Mouse (Mus musculus) heart, embryonic 13.5 days (tissue): ENCODE measurements at regions not wholly inside any gene's neighbourhood (a gene's known extent, or its start where the extent isn't known, plus 50 kb on each side); places are given as distances from the start of the nearest gene placed in this dataset.

ENCODE experiments used
- ATAC-seq: fragments of 200-750 bp; cut with Nextera tagmentation; 2 replicates; pipeline ENCODE4 v1.8.0; 2017; ENCODE audit warnings: moderate TSS enrichment; ENCODE audit not compliant: insufficient number of reproducible peaks, low FRiP score, low TSS enrichment; ENCODE audit errors: extremely low read depth
- H3K27ac ChIP-seq: fragments of 300-500 bp; sonication (generic); replicated peaks from 2 replicates; pipeline ENCODE4 v1.5.1; 2015; ENCODE audit warnings: moderate library complexity, mild to moderate bottlenecking, inconsistent platforms
- H3K27me3 ChIP-seq: fragments of 300-500 bp; sonication (generic); replicated peaks from 2 replicates; pipeline ENCODE4 v1.6.1; 2015; ENCODE audit warnings: mild to moderate bottlenecking, inconsistent platforms
- H3K36me3 ChIP-seq: fragments of 300-500 bp; sonication (generic); 2 replicates; pipeline ENCODE4 v1.6.1; 2015; ENCODE audit warnings: mild to moderate bottlenecking, inconsistent platforms
- H3K4me1 ChIP-seq: fragments of 300-500 bp; sonication (generic); 2 replicates; pipeline ENCODE4 v1.6.1; 2015; ENCODE audit warnings: inconsistent platforms
- H3K4me2 ChIP-seq: fragments of 300-500 bp; sonication (generic); 2 replicates; pipeline ENCODE4 v1.6.1; 2015; ENCODE audit warnings: inconsistent platforms, mild to moderate bottlenecking, moderate library complexity
- H3K4me3 ChIP-seq: fragments of 300-500 bp; sonication (generic); 2 replicates; pipeline ENCODE4 v1.5.1; 2015; ENCODE audit warnings: moderate library complexity, mild to moderate bottlenecking, inconsistent platforms
- H3K9ac ChIP-seq: fragments of 300-500 bp; sonication (generic); 2 replicates; pipeline ENCODE4 v1.6.1; 2015; ENCODE audit warnings: inconsistent platforms, mild to moderate bottlenecking, moderate library complexity
- H3K9me3 ChIP-seq: fragments of 300-500 bp; sonication (generic); 2 replicates; pipeline ENCODE4 v1.6.1; 2016; ENCODE audit warnings: inconsistent platforms
- WGBS: fragments of 180-500 bp; shearing (Covaris S2); methylation state at CpG from one replicate; pipeline ENCODE4 v1.1.7; 2015; ENCODE audit warnings: mixed read lengths; 5-methylcytosine and 5-hydroxymethylcytosine counted together

DNA sequence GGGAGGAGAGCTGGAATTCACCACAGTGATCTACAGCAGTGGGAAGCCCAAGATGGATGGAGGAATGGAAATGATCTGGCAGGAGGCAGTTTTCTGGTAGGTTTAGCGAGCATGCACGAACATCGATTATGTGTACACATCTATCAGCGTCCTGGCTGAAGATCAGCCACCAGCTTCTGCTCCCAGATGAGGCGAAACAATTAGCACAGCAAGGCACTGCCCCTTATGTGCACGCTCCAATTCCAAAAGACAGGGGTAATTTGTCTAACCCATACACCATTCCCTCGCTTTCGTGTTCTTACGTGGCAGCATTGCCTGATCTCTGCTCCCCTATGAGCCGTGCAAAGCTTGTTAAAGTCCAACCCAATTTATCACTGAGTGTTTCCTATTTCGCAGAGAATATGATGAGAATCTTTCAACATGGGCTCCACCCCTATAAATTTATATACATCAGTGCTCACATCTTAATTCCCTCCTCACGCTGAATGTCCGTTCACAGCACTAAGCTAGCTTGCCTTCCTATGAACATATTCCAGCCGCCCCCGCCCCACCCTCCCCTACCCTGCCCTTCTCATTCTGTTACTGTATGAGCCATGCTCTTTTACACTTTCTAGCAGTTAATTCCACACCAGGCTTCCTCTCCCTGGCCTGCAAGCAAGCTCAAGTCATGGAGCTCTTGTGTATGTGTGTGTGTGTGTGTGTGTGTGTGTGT is 162.9 kb upstream of the Gm26657 start:
- H3K9me3 ChIP-seq, result no peaks in the 10 kb centered on the region
- no peaks in the 10 kb centered on the region for H3K27me3 ChIP-seq
- H3K27ac ChIP-seq, result no peak overlapping the region
- no peak overlapping the region for H3K4me3 ChIP-seq
- WGBS, result 86% methylated on average over 15 of the region's 15 CpGs
- no peak overlapping the region for H3K4me2 ChIP-seq
- H3K36me3 ChIP-seq, result no peaks in the 10 kb centered on the region
- H3K9ac ChIP-seq, result no peak overlapping the region
- no peak for ATAC-seq
- no peaks in the 10 kb centered on the region for H3K4me1 ChIP-seq

DNA sequence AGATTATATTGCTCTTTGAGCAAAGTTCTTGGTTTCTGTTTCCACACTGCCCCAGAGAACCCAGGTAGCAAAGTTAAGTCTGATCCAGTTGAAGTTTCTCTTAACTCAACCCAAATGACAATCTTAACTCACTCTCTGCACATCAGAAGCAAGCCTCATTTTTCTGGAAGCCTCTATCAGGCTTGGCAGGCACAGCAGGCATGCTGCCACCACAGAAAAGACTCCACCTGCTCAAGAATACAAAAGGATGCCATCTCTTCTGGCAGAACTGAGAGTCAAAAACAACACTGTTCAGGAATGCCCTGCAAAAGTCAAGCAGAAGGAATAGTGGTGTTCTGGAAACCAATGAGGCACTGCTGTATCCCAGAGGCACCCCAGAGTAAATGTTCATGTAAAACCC is 187.7 kb upstream of the Gm26657 start:
- Histone ChIP-seq H3K27me3 (no peaks in the 10 kb centered on the region), H3K9ac (no peak overlapping the region), H3K36me3 (no peaks in the 10 kb centered on the region), H3K4me1 (no peaks in the 10 kb centered on the region), H3K4me3 (no peak overlapping the region), H3K27ac (no peak overlapping the region), H3K4me2 (no peak overlapping the region), H3K9me3 (no peaks in the 10 kb centered on the region)
- ATAC-seq, result no peak

DNA sequence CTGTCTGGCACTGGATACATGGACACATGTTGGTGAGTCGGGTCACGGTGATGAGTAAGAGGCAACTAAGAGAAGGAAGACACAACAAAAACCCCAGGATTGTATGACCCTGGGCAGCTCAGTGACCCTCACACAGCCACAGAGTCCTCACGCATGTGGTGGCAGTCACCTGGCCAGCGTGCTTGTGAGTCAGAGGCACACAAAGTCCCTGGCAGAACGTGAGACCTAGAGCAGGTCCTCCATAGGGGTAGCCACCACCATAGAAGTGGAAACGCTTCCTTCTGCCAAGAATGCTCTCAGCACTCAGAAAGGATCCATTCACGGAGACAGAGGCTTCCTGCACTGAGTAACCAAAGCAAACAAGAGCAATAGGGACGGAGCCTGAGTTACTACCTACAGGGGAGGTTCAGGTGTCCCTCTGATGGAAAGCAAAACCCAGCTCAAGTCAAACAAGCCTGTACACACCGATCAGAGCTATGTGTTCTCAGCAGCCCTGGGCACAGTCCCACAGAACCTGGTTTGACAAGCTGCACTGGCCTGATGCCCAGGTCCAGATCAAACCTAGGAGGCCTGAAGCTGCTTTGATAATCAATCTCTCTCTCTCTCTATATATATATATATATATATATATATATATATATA is 206.4 kb upstream of the Gm26657 start:
- ATAC-seq, result no peak
- H3K27me3 ChIP-seq, result no peaks in the 10 kb centered on the region
- 72% methylated on average over 9 of the region's 9 CpGs for WGBS
- H3K27ac ChIP-seq, result no peak overlapping the region
- H3K4me1 ChIP-seq, result 0 out of 2 replicates have a peak, but pooled peaks cover 4% of the 10 kb centered on the region
- H3K9ac ChIP-seq, result no peak overlapping the region
- no peaks in the 10 kb centered on the region; the same call in 1 of the 2 replicates for H3K9me3 ChIP-seq
- no peak overlapping the region for H3K4me3 ChIP-seq
- H3K36me3 ChIP-seq, result no peaks in the 10 kb centered on the region
- H3K4me2 ChIP-seq, result no peak overlapping the region

DNA sequence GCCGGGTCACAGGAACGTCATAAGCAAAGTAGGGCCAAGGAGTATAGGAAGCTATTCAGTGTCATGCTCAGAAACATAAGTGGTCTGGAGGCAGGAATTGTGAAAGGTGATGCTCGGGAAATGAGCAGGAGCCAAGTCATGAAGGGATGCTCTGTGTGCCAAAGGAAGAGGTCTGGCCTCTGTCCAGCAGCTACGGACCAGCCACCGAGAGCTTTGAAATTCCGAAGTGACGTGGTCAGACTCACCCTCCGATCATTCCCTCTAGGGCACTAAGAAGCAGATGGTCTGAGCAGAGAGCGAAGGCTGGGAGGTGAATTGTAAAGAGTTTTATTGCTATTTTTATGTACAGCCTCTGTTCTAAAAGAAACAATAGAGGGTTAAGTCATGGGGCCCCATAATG is 206.9 kb upstream of the Gm26657 start:
- Histone ChIP-seq H3K27ac (no peak overlapping the region), H3K27me3 (no peaks in the 10 kb centered on the region), H3K9me3 (no peaks in the 10 kb centered on the region; the same call in 1 of the 2 replicates), H3K9ac (no peak overlapping the region), H3K4me3 (no peak overlapping the region), H3K4me2 (no peak overlapping the region), H3K36me3 (no peaks in the 10 kb centered on the region), H3K4me1 (0 out of 2 replicates have a peak, but pooled peaks cover 4% of the 10 kb centered on the region)
- no peak for ATAC-seq
- 47% methylated on average over 9 of the region's 9 CpGs for WGBS

DNA sequence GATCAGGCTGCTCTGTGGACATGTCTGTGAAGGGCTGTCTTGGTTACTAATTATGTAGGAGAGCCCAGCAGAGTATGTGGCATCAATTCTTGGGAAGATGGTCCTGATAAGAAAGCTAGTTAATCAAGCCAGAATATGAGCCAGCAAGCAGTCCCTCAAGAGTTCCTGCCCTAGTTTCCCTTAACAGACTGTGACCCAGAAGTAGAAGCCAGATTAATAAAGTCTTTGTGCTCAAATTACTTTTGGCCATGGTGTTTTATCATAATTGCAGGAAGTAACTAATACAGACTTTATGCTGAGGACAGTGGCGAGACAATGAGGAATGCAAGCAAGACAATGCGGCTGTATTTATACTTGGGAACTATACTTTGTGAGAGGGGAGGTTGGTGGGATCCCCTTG is 211.3 kb upstream of the Gm26657 start:
- 0 out of 2 replicates have a peak, but pooled peaks cover 4% of the 10 kb centered on the region for H3K4me1 ChIP-seq
- H3K9me3 ChIP-seq, result no peaks in the 10 kb centered on the region
- no peak overlapping the region for H3K4me2 ChIP-seq
- no peaks in the 10 kb centered on the region for H3K27me3 ChIP-seq
- H3K4me3 ChIP-seq, result no peak overlapping the region
- H3K27ac ChIP-seq, result no peak overlapping the region
- H3K36me3 ChIP-seq, result no peaks in the 10 kb centered on the region
- WGBS, result 77% methylated on average over 2 of the region's 2 CpGs
- no peak overlapping the region for H3K9ac ChIP-seq
- ATAC-seq, result no peak

DNA sequence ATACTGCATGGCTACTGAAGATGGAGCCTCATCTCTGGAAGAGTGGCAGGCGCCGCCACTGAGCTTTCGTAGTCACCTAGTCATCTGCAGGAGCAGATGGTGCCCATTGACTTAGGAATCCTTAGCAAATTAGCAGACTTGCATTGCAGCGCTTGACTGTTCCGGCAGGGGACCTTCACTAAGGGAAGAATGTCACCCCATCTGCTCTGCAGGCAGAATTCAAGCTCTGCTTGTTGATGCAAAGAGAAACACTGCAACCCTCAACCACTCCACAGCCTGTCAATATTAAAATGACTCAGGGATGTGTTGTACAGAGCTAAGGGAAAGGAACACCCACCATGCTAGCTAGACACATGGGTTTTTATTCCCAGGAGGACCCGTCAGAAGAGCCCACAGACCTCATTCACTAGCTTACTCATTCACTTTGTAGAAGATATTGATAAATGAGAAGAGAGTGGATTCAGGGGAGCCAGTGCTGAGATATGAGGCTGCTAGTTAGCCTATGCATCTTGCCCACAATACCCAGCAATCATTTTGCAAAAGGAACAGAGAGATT is 215.4 kb upstream of the Gm26657 start:
- 71% methylated on average over 6 of the region's 6 CpGs for WGBS
- Histone ChIP-seq H3K9me3 (no peaks in the 10 kb centered on the region), H3K4me1 (no peaks in the 10 kb centered on the region), H3K27me3 (no peaks in the 10 kb centered on the region), H3K4me2 (no peak overlapping the region), H3K36me3 (no peaks in the 10 kb centered on the region), H3K9ac (no peak overlapping the region), H3K27ac (no peak overlapping the region), H3K4me3 (no peak overlapping the region)
- ATAC-seq, result no peak

DNA sequence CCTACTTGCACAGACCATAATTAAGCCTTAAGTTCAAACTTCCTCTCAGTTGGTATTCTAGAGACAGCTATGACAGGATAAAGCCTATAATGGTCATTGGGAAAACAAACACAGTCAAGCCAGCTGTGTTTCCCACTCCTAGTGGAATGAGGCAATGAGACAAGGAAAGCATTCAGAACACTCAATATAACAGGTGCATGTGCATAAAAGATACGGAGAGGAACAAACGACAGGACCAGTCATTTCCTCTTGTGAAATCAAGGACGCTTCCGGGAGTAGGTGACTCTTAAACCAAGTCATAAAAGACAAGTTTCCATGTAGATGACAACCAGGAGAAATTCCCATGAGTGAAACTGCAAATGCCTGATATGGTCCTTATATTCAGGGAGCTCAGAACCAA is 232.1 kb upstream of the Gm26657 start:
- WGBS, result 89% methylated on average over 4 of the region's 4 CpGs
- H3K4me2 ChIP-seq, result no peak overlapping the region
- ATAC-seq, result no peak

DNA sequence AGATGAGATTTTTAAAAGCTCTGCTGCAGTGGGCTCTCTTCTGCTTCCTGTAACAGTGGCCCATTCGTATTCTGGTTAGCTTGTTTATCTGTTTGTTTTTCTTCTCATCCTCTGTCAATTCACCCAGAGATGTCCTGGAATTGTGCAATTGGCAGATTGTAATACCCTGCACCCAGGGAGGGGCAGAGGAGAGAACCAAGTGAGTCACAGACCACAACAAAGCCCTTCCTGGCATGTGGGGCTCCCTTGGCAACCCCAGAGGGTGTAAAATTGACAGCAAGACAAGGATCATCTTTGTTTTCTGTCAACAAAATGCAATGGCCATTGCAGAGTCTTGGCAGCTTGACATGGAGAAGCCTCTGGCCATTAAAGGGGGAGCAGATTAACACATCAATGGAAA is 233.1 kb upstream of the Gm26657 start:
- Histone ChIP-seq H3K36me3 (no peaks in the 10 kb centered on the region), H3K4me3 (no peak overlapping the region), H3K9ac (no peak overlapping the region), H3K4me2 (no peak overlapping the region), H3K27me3 (no peaks in the 10 kb centered on the region), H3K27ac (no peak overlapping the region), H3K4me1 (no peaks in the 10 kb centered on the region), H3K9me3 (no peaks in the 10 kb centered on the region)
- 61% methylated on average over 1 of the region's 1 CpGs for WGBS
- ATAC-seq, result no peak

More for the DNA sequence above, 232.1 kb upstream of the Gm26657 start:
- H3K36me3 ChIP-seq, result no peaks in the 10 kb centered on the region
- H3K4me1 ChIP-seq, result no peaks in the 10 kb centered on the region
- no peak overlapping the region for H3K9ac ChIP-seq
- H3K4me3 ChIP-seq, result no peak overlapping the region
- no peaks in the 10 kb centered on the region for H3K9me3 ChIP-seq
- no peak overlapping the region for H3K27ac ChIP-seq
- no peaks in the 10 kb centered on the region for H3K27me3 ChIP-seq

DNA sequence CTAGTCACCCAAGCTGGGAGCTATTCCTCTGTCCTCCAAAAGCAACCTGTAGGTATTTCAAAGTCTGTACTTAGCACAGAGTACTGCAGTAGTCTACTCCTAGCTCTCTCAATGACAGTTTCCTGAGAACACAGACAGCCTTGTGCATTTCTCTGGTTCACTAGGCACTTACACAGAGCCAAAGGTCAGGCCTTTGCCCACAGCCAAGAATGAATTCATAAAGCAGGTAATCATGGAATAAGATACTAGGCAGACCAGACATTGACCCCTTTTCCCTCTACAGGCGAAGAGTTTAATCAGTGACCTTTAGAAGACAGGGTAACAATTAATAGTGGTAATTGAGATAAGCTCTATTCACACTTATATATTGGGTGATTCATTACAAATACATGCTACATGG is 233.8 kb upstream of the Gm26657 start:
- Histone ChIP-seq H3K9me3 (no peaks in the 10 kb centered on the region), H3K4me2 (no peak overlapping the region), H3K27ac (no peak overlapping the region), H3K4me1 (no peaks in the 10 kb centered on the region), H3K27me3 (no peaks in the 10 kb centered on the region), H3K9ac (no peak overlapping the region), H3K4me3 (no peak overlapping the region), H3K36me3 (no peaks in the 10 kb centered on the region)
- 31% methylated on average over 1 of the region's 1 CpGs for WGBS
- no peak for ATAC-seq

DNA sequence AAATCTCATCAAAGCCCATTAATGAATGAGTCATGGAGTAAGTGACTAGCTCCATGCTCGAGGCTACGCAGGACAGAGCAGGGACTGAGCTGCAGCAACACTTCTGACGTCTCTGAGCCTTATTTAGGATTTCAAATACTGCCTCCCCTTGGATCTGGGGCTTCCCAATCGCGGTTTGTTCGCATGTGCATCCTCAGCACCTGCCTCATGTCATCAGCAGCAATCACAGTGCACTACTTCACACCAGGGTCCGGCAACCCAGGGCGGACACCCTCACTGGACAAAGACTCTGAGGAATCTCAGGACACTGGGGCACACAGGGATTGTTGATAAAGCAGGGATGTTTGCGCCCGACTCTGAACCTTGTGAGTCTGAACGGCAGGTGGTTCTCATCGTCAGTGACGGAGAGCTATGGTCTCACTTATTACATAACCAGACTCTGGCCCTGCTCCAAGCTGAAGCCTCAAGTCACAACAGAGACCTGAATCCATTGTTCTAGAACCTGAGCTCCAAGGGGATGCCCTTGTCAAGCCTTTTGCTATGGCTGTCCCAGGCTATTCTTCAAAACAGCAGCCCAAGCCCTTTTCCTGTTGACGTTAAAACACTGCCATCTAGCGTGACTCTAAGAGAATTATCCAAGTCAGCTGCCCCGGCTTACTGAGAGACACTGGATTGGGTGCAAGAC is 247.2 kb upstream of the Gm26657 start:
- H3K36me3 ChIP-seq, result no peaks in the 10 kb centered on the region
- H3K27ac ChIP-seq, result no peak overlapping the region
- no peak overlapping the region for H3K4me3 ChIP-seq
- 34% methylated on average over 16 of the region's 16 CpGs for WGBS
- peak overlapping the region; percentile 33 for H3K4me2 ChIP-seq
- no peak overlapping the region for H3K9ac ChIP-seq
- H3K4me1 ChIP-seq, result peaks cover 5% of the 10 kb centered on the region
- no peak for ATAC-seq
- H3K27me3 ChIP-seq, result peaks cover 12% of the 10 kb centered on the region
- H3K9me3 ChIP-seq, result no peaks in the 10 kb centered on the region

DNA sequence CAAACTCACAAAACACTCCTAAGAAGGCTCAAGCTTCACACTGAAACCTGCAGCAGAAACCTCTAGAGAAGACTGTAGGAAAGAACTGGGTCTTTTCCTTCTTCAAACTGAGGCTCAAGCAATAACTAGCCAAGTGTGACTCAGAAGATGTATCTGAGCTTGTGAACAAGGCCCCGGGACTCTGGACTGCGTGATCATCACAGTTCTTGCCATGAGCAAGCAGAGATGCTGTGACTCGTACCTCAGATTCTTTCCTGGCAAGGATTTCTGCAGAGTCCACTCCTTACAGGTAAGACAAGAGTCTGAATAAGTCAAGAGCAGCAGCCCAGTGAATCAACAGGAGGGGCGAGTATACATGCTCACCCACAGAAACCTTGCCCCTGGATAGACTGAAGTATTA is 250.5 kb upstream of the Gm26657 start:
- Histone ChIP-seq H3K4me2 (no peak overlapping the region), H3K9me3 (no peaks in the 10 kb centered on the region), H3K4me3 (no peak overlapping the region), H3K9ac (no peak overlapping the region), H3K4me1 (peaks cover 5% of the 10 kb centered on the region), H3K36me3 (no peaks in the 10 kb centered on the region), H3K27ac (no peak overlapping the region), H3K27me3 (peaks cover 4% of the 10 kb centered on the region; the same call in 1 of the 2 replicates)
- WGBS, result 74% methylated on average over 4 of the region's 4 CpGs
- ATAC-seq, result no peak
